8 mouse cellular contexts compared by ENCODE assay signal in the genomic region with DNA sequence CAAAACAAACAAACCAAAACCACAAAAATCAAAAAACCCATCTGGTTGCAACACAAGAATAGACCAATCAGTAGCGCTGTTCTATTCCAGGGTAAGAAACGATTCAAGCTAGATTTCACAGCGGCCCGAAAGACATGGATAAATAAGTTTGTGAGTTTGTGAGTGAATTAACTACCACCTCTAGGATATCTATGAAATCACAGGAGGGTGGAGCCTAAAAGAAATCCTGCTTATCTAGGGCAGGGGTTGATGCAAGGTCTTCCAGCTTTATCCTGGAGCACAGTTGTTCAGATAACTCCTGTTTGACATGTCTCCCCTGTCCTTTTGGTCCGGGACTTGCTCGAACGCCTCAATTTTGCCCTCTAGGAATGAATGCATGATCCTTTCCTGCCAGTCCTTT. TPM values are rescaled to one million over a fixed set of nuclear protein-coding genes. Genes with fewer than 3 reads are reported as not detected.
DNase-seq lines count a peak whose midpoint lies in the region; ATAC-seq lines count a peak whose summit lies in the region.

No protein-coding gene starts in this region.

- no peaks in the 10 kb centered on the region for H3K9me3 ChIP-seq in liver, embryonic 11.5 days (ENCODE audit: control insufficient read depth, low read length)
- no peaks in the 10 kb centered on the region for H3K9me3 ChIP-seq in embryonic facial prominence, embryonic 13.5 days
- no peaks in the 10 kb centered on the region for H3K9me3 ChIP-seq in intestine, embryonic 16.5 days (ENCODE audit: control insufficient read depth, low read length)
- no peaks in the 10 kb centered on the region for H3K9me3 ChIP-seq in neural tube, embryonic 13.5 days

- no peak for ATAC-seq in liver, embryonic 11.5 days (replicated peaks; ENCODE audit: low FRiP score)
- ATAC-seq in embryonic facial prominence, embryonic 13.5 days (ENCODE audit: insufficient number of reproducible peaks, insufficient read depth, low FRiP score, low TSS enrichment, low read depth), result no peak
- no peak for ATAC-seq in intestine, embryonic 16.5 days
- peak; percentile 33; the same call in 1 of the 2 replicates for ATAC-seq in neural tube, embryonic 13.5 days (ENCODE audit: low read depth)

- H3K36me3 ChIP-seq in liver, embryonic 11.5 days (ENCODE audit: control insufficient read depth, insufficient read depth, low read length), result no peaks in the 10 kb centered on the region
- H3K36me3 ChIP-seq in embryonic facial prominence, embryonic 13.5 days, result no peaks in the 10 kb centered on the region
- H3K36me3 ChIP-seq in intestine, embryonic 16.5 days (ENCODE audit: control insufficient read depth, insufficient read depth, low read length), result no peaks in the 10 kb centered on the region
- no peaks in the 10 kb centered on the region for H3K36me3 ChIP-seq in neural tube, embryonic 13.5 days

- WGBS in liver, embryonic 11.5 days, result 31% methylated on average over 7 of the region's 7 CpGs
- 28% methylated on average over 7 of the region's 7 CpGs for WGBS in embryonic facial prominence, embryonic 13.5 days
- WGBS in intestine, embryonic 16.5 days, result 22% methylated on average over 7 of the region's 7 CpGs
- 28% methylated on average over 7 of the region's 7 CpGs for WGBS in neural tube, embryonic 13.5 days

- no peaks in the 10 kb centered on the region for H3K27me3 ChIP-seq in liver, embryonic 11.5 days (replicated peaks; ENCODE audit: control insufficient read depth, insufficient read depth, low read length)
- no peaks in the 10 kb centered on the region; the same call in 1 of the 2 replicates for H3K27me3 ChIP-seq in embryonic facial prominence, embryonic 13.5 days
- H3K27me3 ChIP-seq in intestine, embryonic 16.5 days (replicated peaks; ENCODE audit: control insufficient read depth, insufficient read depth, low read length), result no peaks in the 10 kb centered on the region
- H3K27me3 ChIP-seq in neural tube, embryonic 13.5 days, result 0 out of 2 replicates have a peak, but pooled peaks cover 3% of the 10 kb centered on the region

- peaks cover 17% of the 10 kb centered on the region for H3K4me1 ChIP-seq in liver, embryonic 11.5 days (replicated peaks; ENCODE audit: control insufficient read depth, insufficient read depth, low read length)
- peaks cover 26% of the 10 kb centered on the region for H3K4me1 ChIP-seq in embryonic facial prominence, embryonic 13.5 days
- H3K4me1 ChIP-seq in intestine, embryonic 16.5 days (ENCODE audit: control insufficient read depth, insufficient read depth, low read length), result peaks cover 30% of the 10 kb centered on the region
- H3K4me1 ChIP-seq in neural tube, embryonic 13.5 days (replicated peaks), result peaks cover 38% of the 10 kb centered on the region

- H3K9ac ChIP-seq in liver, embryonic 11.5 days (ENCODE audit: low read depth, low read length), result no peak overlapping the region
- peak overlapping the region; percentile 84 for H3K9ac ChIP-seq in embryonic facial prominence, embryonic 13.5 days
- H3K9ac ChIP-seq in intestine, embryonic 16.5 days (ENCODE audit: low read depth, low read length), result peak overlapping the region; percentile 66
- H3K9ac ChIP-seq in neural tube, embryonic 13.5 days, result peak overlapping the region; percentile 71

- DNase-seq in liver, embryonic 11.5 days (ENCODE audit: low spot score), result no peak
- DNase-seq in liver, result no peak
- DNase-seq in thymus, adult 18-20 months, result no peak
- DNase-seq in cerebellum, postnatal 4 days (ENCODE audit: low spot score in 2 of 2), result no peak
- DNase-seq in lung, postnatal 10 days, result no peak

- peak overlapping the region; percentile 93 for H3K4me2 ChIP-seq in liver, embryonic 11.5 days
- peak overlapping the region; percentile 84 for H3K4me2 ChIP-seq in embryonic facial prominence, embryonic 13.5 days
- peak overlapping the region; percentile 53 for H3K4me2 ChIP-seq in intestine, embryonic 16.5 days (ENCODE audit: low read depth, low read length)
- peak overlapping the region; percentile 81 for H3K4me2 ChIP-seq in neural tube, embryonic 13.5 days

- H3K27ac ChIP-seq in liver, embryonic 11.5 days (ENCODE audit: low read depth, low read length), result 0 out of 2 replicates have a peak overlapping the region, but pooled peaks have one; percentile 62
- 0 out of 2 replicates have a peak overlapping the region, but pooled peaks have one; percentile 18 for H3K27ac ChIP-seq in embryonic facial prominence, embryonic 13.5 days
- H3K27ac ChIP-seq in intestine, embryonic 16.5 days (ENCODE audit: low read length), result no peak overlapping the region
- peak overlapping the region; percentile 88 for H3K27ac ChIP-seq in neural tube, embryonic 13.5 days (replicated peaks)

- peak overlapping the region; percentile 74 for H3K4me3 ChIP-seq in liver, embryonic 11.5 days (ENCODE audit: low read depth, low read length)
- peak overlapping the region; percentile 69 for H3K4me3 ChIP-seq in embryonic facial prominence, embryonic 13.5 days
- H3K4me3 ChIP-seq in intestine, embryonic 16.5 days (ENCODE audit: low read length), result peak overlapping the region; percentile 55
- peak overlapping the region; percentile 56 for H3K4me3 ChIP-seq in neural tube, embryonic 13.5 days

RNA-seq across cellular contexts. Expression of a gene that starts 0.5 kb away (rescaled TPM):
- 47.6 and 50.3 TPM in 2 replicates for polyA plus RNA-seq in liver, embryonic 11.5 days (2014; fragmentation: Nextera tagmentation; extraction: Ambion mirVana)
- polyA plus RNA-seq in embryonic facial prominence, embryonic 13.5 days (2015; fragmentation: Nextera tagmentation; extraction: Ambion mirVana), result 54.2 and 61.7 TPM in 2 replicates
- polyA plus RNA-seq in intestine, embryonic 16.5 days (2015; fragmentation: Nextera tagmentation; extraction: Ambion mirVana), result 95.7 and 97.2 TPM in 2 replicates
- polyA plus RNA-seq in neural tube, embryonic 13.5 days (2015; fragmentation: Nextera tagmentation; extraction: Ambion mirVana), result 48.0 and 53.7 TPM in 2 replicates

RNA-seq across cellular contexts. Expression of a gene that starts 7.7 kb away (rescaled TPM):
- polyA plus RNA-seq in liver, embryonic 11.5 days (2014; fragmentation: Nextera tagmentation; extraction: Ambion mirVana), result 25.8 and 28.0 TPM in 2 replicates
- polyA plus RNA-seq in embryonic facial prominence, embryonic 13.5 days (2015; fragmentation: Nextera tagmentation; extraction: Ambion mirVana), result 47.1 and 48.8 TPM in 2 replicates
- polyA plus RNA-seq in intestine, embryonic 16.5 days (2015; fragmentation: Nextera tagmentation; extraction: Ambion mirVana), result 58.4 and 59.4 TPM in 2 replicates
- 70.8 and 73.1 TPM in 2 replicates for polyA plus RNA-seq in neural tube, embryonic 13.5 days (2015; fragmentation: Nextera tagmentation; extraction: Ambion mirVana)

RNA-seq across cellular contexts. Expression of a gene that starts 22.9 kb away (rescaled TPM):
- 14.8 and 15.7 TPM in 2 replicates for polyA plus RNA-seq in liver, embryonic 11.5 days (2014; fragmentation: Nextera tagmentation; extraction: Ambion mirVana)
- 25.1 and 28.9 TPM in 2 replicates for polyA plus RNA-seq in embryonic facial prominence, embryonic 13.5 days (2015; fragmentation: Nextera tagmentation; extraction: Ambion mirVana)
- 13.6 and 13.7 TPM in 2 replicates for polyA plus RNA-seq in intestine, embryonic 16.5 days (2015; fragmentation: Nextera tagmentation; extraction: Ambion mirVana)
- 20.2 and 20.6 TPM in 2 replicates for polyA plus RNA-seq in neural tube, embryonic 13.5 days (2015; fragmentation: Nextera tagmentation; extraction: Ambion mirVana)

RNA-seq across cellular contexts. Expression of a gene that starts 29.0 kb away (rescaled TPM):
- 8.4 and 11.6 TPM in 2 replicates for polyA plus RNA-seq in liver, embryonic 11.5 days (2014; fragmentation: Nextera tagmentation; extraction: Ambion mirVana)
- polyA plus RNA-seq in embryonic facial prominence, embryonic 13.5 days (2015; fragmentation: Nextera tagmentation; extraction: Ambion mirVana), result 20.3 and 26.9 TPM in 2 replicates
- polyA plus RNA-seq in intestine, embryonic 16.5 days (2015; fragmentation: Nextera tagmentation; extraction: Ambion mirVana), result 18.0 and 19.0 TPM in 2 replicates
- polyA plus RNA-seq in neural tube, embryonic 13.5 days (2015; fragmentation: Nextera tagmentation; extraction: Ambion mirVana), result 25.9 and 26.5 TPM in 2 replicates

RNA-seq across cellular contexts. Expression of a gene that starts 39.2 kb away (rescaled TPM):
- 519 and 531 TPM in 2 replicates for polyA plus RNA-seq in liver, embryonic 11.5 days (2014; fragmentation: Nextera tagmentation; extraction: Ambion mirVana)
- 473 and 528 TPM in 2 replicates for polyA plus RNA-seq in embryonic facial prominence, embryonic 13.5 days (2015; fragmentation: Nextera tagmentation; extraction: Ambion mirVana)
- 980 and 987 TPM in 2 replicates for polyA plus RNA-seq in intestine, embryonic 16.5 days (2015; fragmentation: Nextera tagmentation; extraction: Ambion mirVana)
- 922 and 997 TPM in 2 replicates for polyA plus RNA-seq in neural tube, embryonic 13.5 days (2015; fragmentation: Nextera tagmentation; extraction: Ambion mirVana)
